Mouse (Mus musculus): ENCODE data around the gene Gm20747.
"Not testable (repeated sequence)": the region's sequence is repeated elsewhere in the genome, so short reads cannot be mapped to it uniquely, and the experiment has no call there.

Gene Gm20747

GRCm38 (mm10) chrY:53418191-53418590 lies at the start of gene Gm20747:
Gm20747 (minus strand) TSS chrY:53418291.
- not testable (repeated sequence) for DNase-seq (ENCODE audit: extremely low read depth, insufficient read length, low spot score)

All from 3134 (cell line).